Mouse (Mus musculus) left cerebral cortex, adult 18-20 months (tissue): Measurements from ENCODE around the gene Dph7. TPM values are rescaled to one million over a fixed set of nuclear protein-coding genes. Genes with fewer than 3 reads are reported as not detected.
A peak's percentile ranks its signal among the peaks of the same experiment; 100 is the strongest.
"Not testable (repeated sequence)": the region's sequence is repeated elsewhere in the genome, so short reads cannot be mapped to it uniquely, and the experiment has no call there.

ENCODE experiments used
- DNase-seq, 2 experiments: peaks; one replicate each; pipeline ENCODE4 v3.0.0; 2021 to 2022; ENCODE audit warnings: low spot score in 2 of 2, mixed read lengths in 1 of 2
- long read RNA-seq, 2 experiments: library from polyadenylated mRNA; stranded (forward); transcript quantifications; one replicate each; pipeline ENCODE4 v2.0.0; 2021
- total RNA-seq, 2 experiments: library from RNA; stranded (reverse); gene quantifications; 2 replicates each; pipeline ENCODE4 v1.2.3; 2021

Dph7 gene
- total RNA-seq, result 10 to 100 TPM; 24.8 to 32.6 TPM
- long read RNA-seq, experiment 1, transcript Dph7-201 (9 exons, 1,666 nt), result major isoform, 5 of 37 reads
- long read RNA-seq, experiment 1, partial matches to known transcripts, result 4 of 37 reads
- long read RNA-seq, experiment 1, other reads (novel, unspliced or antisense), result 27 of 37 reads
- long read RNA-seq, experiment 2, partial matches to known transcripts, result 2 of 26 reads
- long read RNA-seq, experiment 2, other reads (novel, unspliced or antisense), result 21 of 26 reads

- DNase-seq, result peak; percentile 93
Measured at GRCm38 (mm10) chr2:24962304-24963000, at the start of gene Dph7. Gene Dph7, plus strand, starts transcription at chr2:24962400.

DNA sequence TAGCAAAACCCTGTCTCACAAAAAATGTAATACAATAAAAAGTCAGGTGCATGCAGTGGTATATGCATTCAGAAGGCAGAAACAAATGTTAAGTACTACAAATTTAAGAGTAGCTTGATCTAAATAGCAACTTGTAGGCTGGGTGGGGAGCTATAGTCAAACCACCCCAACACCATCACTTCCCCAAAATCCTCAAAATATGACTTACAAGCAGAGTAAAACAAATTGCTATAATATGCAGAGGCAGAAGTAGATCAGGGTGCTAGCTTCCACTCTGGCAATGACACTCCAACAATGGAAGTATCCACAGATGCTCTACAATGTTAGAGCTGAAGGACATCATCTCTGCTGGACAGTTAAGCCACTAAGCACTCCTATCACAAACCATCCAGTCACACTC, 49.6 kb upstream of the Dph7 start:
- DNase-seq, result no peak

DNA sequence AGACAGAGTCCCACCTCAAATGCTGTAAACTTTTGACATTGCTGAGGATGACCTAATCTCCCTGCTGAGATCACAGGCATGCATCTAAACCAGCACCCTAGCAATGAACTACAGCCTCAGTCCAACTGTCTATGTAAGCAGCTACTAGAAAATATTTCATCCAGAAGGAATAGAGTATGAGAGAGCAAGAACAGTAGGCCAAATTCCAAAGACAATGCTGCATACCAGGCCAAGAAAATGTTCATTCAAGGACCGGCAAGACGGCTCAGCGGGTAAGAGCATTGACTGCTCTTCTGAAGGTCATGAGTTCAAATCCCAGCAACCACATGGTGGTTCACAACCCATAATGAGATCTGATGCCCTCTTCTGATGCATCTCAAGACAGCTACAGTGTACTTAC, 47.4 kb upstream of the Dph7 start:
- DNase-seq, result no peak

DNA sequence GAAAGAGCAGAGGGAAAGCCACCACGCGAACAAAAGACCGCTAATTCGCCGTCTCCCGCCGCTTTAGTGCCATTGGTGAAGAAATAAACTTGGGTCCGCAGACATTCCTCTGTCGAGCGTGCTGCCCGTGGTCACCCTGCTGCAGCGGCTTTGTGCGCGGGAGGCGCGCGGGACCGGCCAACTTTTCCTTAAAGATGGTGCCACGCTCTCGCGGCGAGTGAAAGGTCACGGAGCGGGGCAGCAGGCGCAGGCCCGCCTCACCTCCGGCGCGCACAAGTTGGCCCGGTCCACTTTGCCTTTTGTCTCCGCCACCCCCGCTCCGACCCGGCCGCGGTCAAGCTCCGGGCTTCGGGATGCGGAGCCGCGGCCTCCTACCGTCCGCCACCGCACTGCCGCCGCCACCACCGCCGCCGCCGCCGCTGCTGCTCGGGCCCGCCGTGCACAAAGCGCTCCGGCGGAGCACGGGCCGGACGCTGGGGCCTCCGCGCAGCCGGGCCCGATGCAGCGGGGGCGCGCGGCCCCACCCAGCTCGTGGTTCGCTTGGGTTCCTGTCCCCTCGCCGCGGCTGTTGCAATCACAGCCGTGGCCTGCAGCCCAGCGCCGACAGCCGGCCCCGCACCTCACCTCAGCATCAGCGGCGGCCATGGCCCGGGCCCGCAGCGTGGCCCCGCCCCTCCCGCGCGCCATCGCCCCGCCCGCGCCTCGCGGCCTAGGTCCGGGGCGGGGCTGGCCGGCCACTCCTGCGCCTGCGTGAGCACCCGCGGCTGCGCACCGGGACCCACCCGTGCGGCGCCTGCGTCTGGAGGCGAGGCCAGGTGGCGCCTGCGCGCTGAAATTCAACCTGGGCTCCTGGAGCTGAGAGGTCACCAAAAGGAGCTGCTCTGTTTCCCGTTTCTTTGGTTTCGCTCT, 43.0 kb upstream of the Dph7 start, which contains the start of gene Ehmt1:
Ehmt1 (minus strand) TSS at position 685 of the 909 bp plus-strand sequence.
- DNase-seq, result peak; percentile 92 to 96

- no peak for DNase-seq
Measured at GRCm38 (mm10) chr2:24919839-24920175, 42.4 kb upstream of the Dph7 start.

- no peak for DNase-seq
Measured at GRCm38 (mm10) chr2:24923561-24923960, 38.6 kb upstream of the Dph7 start.

- DNase-seq, result no peak
Measured at GRCm38 (mm10) chr2:24925284-24925683, 36.9 kb upstream of the Dph7 start.

- DNase-seq, result no peak
Measured at GRCm38 (mm10) chr2:24926345-24926964, 35.7 kb upstream of the Dph7 start.

DNA sequence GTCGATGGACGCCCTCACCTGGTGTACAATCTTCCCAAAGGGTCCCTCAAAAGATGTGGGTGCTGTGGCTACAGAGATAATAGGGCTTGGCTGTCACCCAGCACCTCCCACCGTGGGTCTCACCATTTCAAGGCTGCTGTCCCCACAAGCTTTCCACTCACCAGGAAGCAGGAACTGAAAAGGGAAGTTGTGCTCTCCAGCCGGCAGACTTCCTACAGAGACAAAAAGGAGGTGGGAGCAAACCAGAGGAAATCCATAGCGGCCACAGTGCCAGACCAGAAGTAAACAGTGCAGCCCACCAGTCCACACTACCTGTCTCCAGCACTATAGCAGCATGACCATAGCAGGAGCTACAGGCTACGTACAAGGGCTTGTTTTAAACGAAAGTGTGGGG, 35.2 kb upstream of the Dph7 start:
- no peak for DNase-seq

GRCm38 (mm10) chr2:24927810-24928479, 34.3 kb upstream of the Dph7 start:
- no peak for DNase-seq

DNA sequence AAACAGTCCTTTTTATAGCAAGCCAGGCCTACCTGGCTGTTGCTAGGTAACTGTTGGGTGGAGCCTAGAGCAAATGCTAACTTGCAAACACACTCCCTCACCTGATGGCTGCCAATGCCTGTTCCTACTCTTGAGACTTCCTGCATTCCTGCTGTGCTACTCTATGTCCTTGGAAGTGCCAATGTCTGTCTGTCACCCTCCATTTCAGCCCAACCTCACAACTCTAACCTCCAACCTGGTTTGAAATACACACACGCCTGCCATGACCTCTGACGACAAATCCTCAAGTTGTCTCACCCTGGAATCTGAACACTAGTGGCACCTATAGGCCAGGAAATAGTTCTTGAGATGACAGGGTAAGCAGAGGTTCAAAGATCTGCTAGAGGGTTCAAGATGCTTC, 33.1 kb upstream of the Dph7 start:
- no peak for DNase-seq

- no peak for DNase-seq
Measured at GRCm38 (mm10) chr2:24929593-24929992, 32.6 kb upstream of the Dph7 start.

DNA sequence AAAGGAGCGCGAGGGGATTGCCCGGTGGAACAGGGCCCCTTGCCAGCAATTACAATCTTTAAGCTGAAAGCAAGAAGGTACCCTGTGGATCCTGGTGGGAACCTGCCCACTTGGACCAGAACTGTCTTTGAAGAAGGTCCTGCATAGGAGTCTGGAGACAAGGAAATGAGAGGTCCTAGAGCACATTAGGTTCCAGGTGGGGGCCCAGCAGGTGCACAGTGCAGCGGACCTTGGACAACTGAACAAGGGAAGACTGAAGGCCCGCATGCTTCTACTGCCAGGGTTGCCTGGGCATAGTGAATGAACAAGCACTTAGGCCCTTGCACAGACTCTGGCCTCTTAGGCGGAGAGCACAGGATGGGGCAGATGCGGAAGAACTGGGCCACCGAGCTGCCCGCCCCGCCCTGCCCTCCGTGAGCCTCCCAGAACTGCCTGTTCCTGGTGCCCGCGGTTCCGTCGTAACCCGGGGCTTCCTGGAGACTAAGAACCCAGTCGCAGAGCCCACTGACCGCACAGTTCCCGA, 27.7 kb upstream of the Dph7 start:
- DNase-seq, result no peak

- DNase-seq, result peak; percentile 81 to 82
Measured at GRCm38 (mm10) chr2:24935057-24935796, 27.0 kb upstream of the Dph7 start, which contains the start of gene Arrdc1. Gene Arrdc1, minus strand, starts transcription at chr2:24935252.

DNA sequence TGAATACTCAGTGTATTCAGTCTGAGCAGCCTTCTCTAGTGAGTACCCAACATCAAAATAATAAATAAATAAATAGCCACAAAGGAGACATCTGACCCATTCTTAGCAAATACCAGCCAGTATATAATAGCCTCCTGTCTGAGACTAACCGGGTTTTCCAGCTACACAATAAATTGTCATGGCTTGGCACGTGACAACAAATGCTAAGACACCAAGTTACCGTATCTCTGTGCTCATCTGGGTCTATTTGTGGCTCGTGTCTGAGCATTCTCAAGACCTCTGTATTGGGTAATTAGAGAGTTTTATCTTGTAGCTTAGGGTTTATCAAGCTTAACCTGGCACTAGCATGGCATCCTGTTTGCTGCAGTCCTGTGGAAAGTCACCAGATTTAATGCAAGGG, 20.1 kb upstream of the Dph7 start:
- DNase-seq, result no peak

DNA sequence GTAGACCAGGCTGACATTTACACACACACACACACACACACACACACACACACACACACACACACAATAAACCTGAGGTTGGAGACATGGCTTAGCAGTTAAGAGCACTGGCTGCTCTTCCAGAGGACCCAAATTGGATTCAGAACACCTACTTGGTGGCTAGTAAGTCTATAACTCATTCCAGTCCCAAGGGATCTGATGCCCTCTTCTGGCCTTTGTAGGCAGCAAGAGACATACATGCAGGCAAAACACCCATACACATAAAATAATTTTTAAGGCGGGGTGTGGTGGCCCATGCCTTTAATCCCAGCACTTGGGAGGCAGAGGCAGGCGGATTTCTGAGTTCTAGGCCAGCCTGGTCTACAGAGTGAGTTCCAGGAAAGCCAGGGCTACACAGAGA, 17.9 kb upstream of the Dph7 start:
- DNase-seq, result not testable (repeated sequence)

GRCm38 (mm10) chr2:24949421-24950188, 12.6 kb upstream of the Dph7 start, which contains the start of gene Zmynd19:
Gene Zmynd19, plus strand, starts transcription at chr2:24949792.
- DNase-seq, result peak; percentile 98 to 99

GRCm38 (mm10) chr2:24950189-24950535, 12.0 kb upstream of the Dph7 start:
- no peak for DNase-seq

DNA sequence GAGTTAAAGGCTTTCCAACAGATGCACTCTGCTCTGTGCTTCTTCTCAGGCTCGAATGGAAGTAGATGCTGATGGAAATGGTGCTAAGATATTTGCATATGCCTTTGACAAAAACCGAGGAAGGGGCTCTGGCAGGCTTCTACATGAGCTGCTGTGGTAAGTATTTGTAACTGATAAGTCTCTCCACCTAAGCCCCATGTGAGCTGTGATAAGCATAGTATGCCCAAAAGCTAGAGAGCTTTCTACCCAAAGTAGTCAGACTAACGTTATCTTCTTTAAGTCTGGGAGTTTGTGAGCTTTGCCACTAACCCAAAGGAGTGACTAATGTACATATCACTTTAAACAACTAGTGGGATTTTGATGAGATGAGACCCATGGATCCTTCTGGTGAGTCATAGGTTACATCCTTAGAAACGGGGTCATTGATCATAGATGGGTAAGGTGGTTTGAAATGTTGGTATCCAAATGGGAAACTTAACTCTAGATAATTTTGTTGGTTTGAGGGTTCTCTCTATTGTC, 9.6 kb upstream of the Dph7 start:
- DNase-seq, result no peak
